Mouse (Mus musculus): ENCODE measurements at regions not wholly inside any gene's neighbourhood (a gene's known extent, or its start where the extent isn't known, plus 50 kb on each side); places are given as distances from the start of the nearest gene placed in this dataset.

GRCm38 (mm10) chr1:157957506-157957905 is 398.6 kb downstream of the Brinp2 start:
- Histone ChIP-seq H3K9me3 (ENCODE audit: control insufficient read depth, low read length) (no peaks in the 10 kb centered on the region), H3K27me3 (ENCODE audit: control insufficient read depth, insufficient read depth, low read length) (no peaks in the 10 kb centered on the region), H3K4me2 (replicated peaks; ENCODE audit: low read depth, low read length, severe bottlenecking) (no peak overlapping the region), H3K4me3 (replicated peaks; ENCODE audit: low read length) (no peak overlapping the region), H3K4me1 (ENCODE audit: control insufficient read depth, insufficient read depth, low read length) (no peaks in the 10 kb centered on the region), H3K9ac (ENCODE audit: low read depth, low read length, severe bottlenecking) (no peak overlapping the region), H3K36me3 (ENCODE audit: control insufficient read depth, insufficient read depth, low read length) (no peaks in the 10 kb centered on the region), H3K27ac (replicated peaks; ENCODE audit: low read depth, low read length) (no peak overlapping the region)
- ATAC-seq (ENCODE audit: low FRiP score, low read depth) = no peak
- DNase-seq (ENCODE audit: low spot score) = no peak
- 15% methylated on average over 4 of the region's 4 CpGs for WGBS
- no peak for TF ChIP-seq POLR2A (IDR thresholded peaks at IDR 0.05; ENCODE audit: borderline replicate concordance, extremely low read depth, insufficient read depth, insufficient read length)

GRCm38 (mm10) chr1:157964461-157964860 is 391.7 kb downstream of the Brinp2 start:
- no peak for TF ChIP-seq POLR2A (IDR thresholded peaks at IDR 0.05; ENCODE audit: borderline replicate concordance, extremely low read depth, insufficient read depth, insufficient read length)
- no peaks in the 10 kb centered on the region for H3K36me3 ChIP-seq (ENCODE audit: control insufficient read depth, insufficient read depth, low read length)
- WGBS = 78% methylated on average over 3 of the region's 3 CpGs

GRCm38 (mm10) chr1:157969635-157970111 is 386.5 kb downstream of the Brinp2 start:
- DNase-seq (ENCODE audit: low spot score) (no peak), ATAC-seq (ENCODE audit: low FRiP score, low read depth) (no peak)
- no peak overlapping the region for H3K4me2 ChIP-seq (replicated peaks; ENCODE audit: low read depth, low read length, severe bottlenecking)
- no peak for TF ChIP-seq POLR2A (IDR thresholded peaks at IDR 0.05; ENCODE audit: borderline replicate concordance, extremely low read depth, insufficient read depth, insufficient read length)
- WGBS = 50% methylated on average over 6 of the region's 6 CpGs
- no peaks in the 10 kb centered on the region for H3K4me1 ChIP-seq (ENCODE audit: control insufficient read depth, insufficient read depth, low read length)
- H3K4me3 ChIP-seq (replicated peaks; ENCODE audit: low read length) = no peak overlapping the region
- no peak overlapping the region for H3K9ac ChIP-seq (ENCODE audit: low read depth, low read length, severe bottlenecking)
- H3K27me3 ChIP-seq (ENCODE audit: control insufficient read depth, insufficient read depth, low read length) = no peaks in the 10 kb centered on the region
- no peaks in the 10 kb centered on the region for H3K9me3 ChIP-seq (ENCODE audit: control insufficient read depth, low read length)
- no peaks in the 10 kb centered on the region for H3K36me3 ChIP-seq (ENCODE audit: control insufficient read depth, insufficient read depth, low read length)
- H3K27ac ChIP-seq (replicated peaks; ENCODE audit: low read depth, low read length) = no peak overlapping the region

More at GRCm38 (mm10) chr1:157964461-157964860, 391.7 kb downstream of the Brinp2 start:
- Histone ChIP-seq H3K9me3 (ENCODE audit: control insufficient read depth, low read length) (no peaks in the 10 kb centered on the region), H3K4me1 (ENCODE audit: control insufficient read depth, insufficient read depth, low read length) (no peaks in the 10 kb centered on the region), H3K27ac (replicated peaks; ENCODE audit: low read depth, low read length) (no peak overlapping the region), H3K4me3 (replicated peaks; ENCODE audit: low read length) (no peak overlapping the region), H3K9ac (ENCODE audit: low read depth, low read length, severe bottlenecking) (no peak overlapping the region), H3K4me2 (replicated peaks; ENCODE audit: low read depth, low read length, severe bottlenecking) (no peak overlapping the region), H3K27me3 (ENCODE audit: control insufficient read depth, insufficient read depth, low read length) (no peaks in the 10 kb centered on the region)
- ATAC-seq (ENCODE audit: low FRiP score, low read depth) = no peak
- no peak for DNase-seq (ENCODE audit: low spot score)

GRCm38 (mm10) chr1:157973373-157974232 is 382.5 kb downstream of the Brinp2 start:
- WGBS = 61% methylated on average over 10 of the region's 10 CpGs
- H3K27ac ChIP-seq (replicated peaks; ENCODE audit: low read depth, low read length) = no peak overlapping the region
- DNase-seq (ENCODE audit: low spot score) (no peak), ATAC-seq (ENCODE audit: low FRiP score, low read depth) (no peak)
- no peaks in the 10 kb centered on the region for H3K27me3 ChIP-seq (ENCODE audit: control insufficient read depth, insufficient read depth, low read length)
- H3K4me3 ChIP-seq (replicated peaks; ENCODE audit: low read length) = no peak overlapping the region
- TF ChIP-seq POLR2A (IDR thresholded peaks at IDR 0.05; ENCODE audit: borderline replicate concordance, extremely low read depth, insufficient read depth, insufficient read length) = no peak
- H3K9ac ChIP-seq (ENCODE audit: low read depth, low read length, severe bottlenecking) = no peak overlapping the region
- no peaks in the 10 kb centered on the region for H3K36me3 ChIP-seq (ENCODE audit: control insufficient read depth, insufficient read depth, low read length)
- no peaks in the 10 kb centered on the region for H3K9me3 ChIP-seq (ENCODE audit: control insufficient read depth, low read length)
- H3K4me2 ChIP-seq (replicated peaks; ENCODE audit: low read depth, low read length, severe bottlenecking) = no peak overlapping the region
- H3K4me1 ChIP-seq (ENCODE audit: control insufficient read depth, insufficient read depth, low read length) = no peaks in the 10 kb centered on the region

- no peaks in the 10 kb centered on the region for H3K36me3 ChIP-seq (ENCODE audit: control insufficient read depth, insufficient read depth, low read length)
- no peak overlapping the region for H3K4me3 ChIP-seq (replicated peaks; ENCODE audit: low read length)
- no peak for TF ChIP-seq POLR2A (IDR thresholded peaks at IDR 0.05; ENCODE audit: borderline replicate concordance, extremely low read depth, insufficient read depth, insufficient read length)
- no peaks in the 10 kb centered on the region for H3K9me3 ChIP-seq (ENCODE audit: control insufficient read depth, low read length)
- H3K4me1 ChIP-seq (ENCODE audit: control insufficient read depth, insufficient read depth, low read length) = no peaks in the 10 kb centered on the region
- H3K9ac ChIP-seq (ENCODE audit: low read depth, low read length, severe bottlenecking) = no peak overlapping the region
- no peaks in the 10 kb centered on the region for H3K27me3 ChIP-seq (ENCODE audit: control insufficient read depth, insufficient read depth, low read length)
- no peak for ATAC-seq (ENCODE audit: low FRiP score, low read depth)
- DNase-seq (ENCODE audit: low spot score) = no peak
- no peak overlapping the region for H3K4me2 ChIP-seq (replicated peaks; ENCODE audit: low read depth, low read length, severe bottlenecking)
- WGBS = 60% methylated on average over 4 of the region's 4 CpGs
- no peak overlapping the region for H3K27ac ChIP-seq (replicated peaks; ENCODE audit: low read depth, low read length)
Observed at GRCm38 (mm10) chr1:157974656-157975055, 381.5 kb downstream of the Brinp2 start.
